12 mouse cellular contexts compared by ENCODE assay signal in the genomic region with DNA sequence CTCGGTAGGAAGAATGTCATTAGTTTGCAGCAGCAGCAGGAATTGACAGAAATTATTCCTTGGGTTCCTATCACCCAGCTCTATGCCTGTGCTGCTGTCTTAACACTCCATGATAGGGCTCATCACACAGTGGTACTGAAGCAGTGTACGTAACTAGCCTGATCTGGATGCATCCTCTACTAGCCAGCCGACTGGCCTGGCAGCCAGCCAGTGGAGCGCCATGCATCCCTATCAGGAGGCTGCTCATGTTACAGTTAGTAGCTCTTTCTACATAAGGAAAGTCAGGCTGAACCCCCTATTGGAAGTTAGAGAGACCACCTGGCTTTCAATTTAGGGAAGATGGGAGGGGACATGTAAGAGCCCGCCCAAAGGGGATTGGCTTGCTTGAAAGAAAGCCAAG. TPM values are rescaled to one million over a fixed set of nuclear protein-coding genes. Genes with fewer than 3 reads are reported as not detected.
DNase-seq lines count a peak whose midpoint lies in the region; ATAC-seq and TF ChIP-seq lines count a peak whose summit lies in the region.
"Had no signal": no experiment of that assay in that cellular context is flagged by ENCODE, and none has a peak within 500 bp of the region (broad histone marks: within the 10 kb centered on the region; RNA-seq: fewer than 3 reads in every experiment).

No protein-coding gene starts in this region.

- H3K4me3 ChIP-seq in heart, embryonic 13.5 days = no peak overlapping the region
- H3K4me3 ChIP-seq in heart, adult 2 months = no peak overlapping the region
- no peak overlapping the region for H3K4me3 ChIP-seq in neural tube, embryonic 11.5 days (ENCODE audit: low read depth, low read length)
- H3K4me3 ChIP-seq in embryonic facial prominence, embryonic 10.5 days = no peak overlapping the region
- no peak overlapping the region for H3K4me3 ChIP-seq in neural tube, embryonic 14.5 days (ENCODE audit: low read depth, low read length)
- H3K4me3 ChIP-seq: limb, embryonic 12.5 days had no signal

- H3K36me3 ChIP-seq in heart, embryonic 13.5 days = 0 out of 2 replicates have a peak, but pooled peaks cover 3% of the 10 kb centered on the region
- no peaks in the 10 kb centered on the region for H3K36me3 ChIP-seq in heart, adult 2 months (ENCODE audit: control insufficient read depth, insufficient read depth, low read length)
- H3K36me3 ChIP-seq in neural tube, embryonic 11.5 days (ENCODE audit: control insufficient read depth, insufficient read depth, low read length) = no peaks in the 10 kb centered on the region
- peaks cover 8% of the 10 kb centered on the region; the same call in 1 of the 2 replicates for H3K36me3 ChIP-seq in embryonic facial prominence, embryonic 10.5 days (replicated peaks)
- no peaks in the 10 kb centered on the region for H3K36me3 ChIP-seq in neural tube, embryonic 14.5 days (ENCODE audit: control insufficient read depth, insufficient read depth, low read length)
- H3K36me3 ChIP-seq: limb, embryonic 12.5 days had no signal

- no peaks in the 10 kb centered on the region for H3K79me2 ChIP-seq in heart, adult 2 months (replicated peaks; ENCODE audit: control insufficient read depth, insufficient read depth, low read length)

- intact Hi-C loops in heart, adult 2 months (cut with DNase I) = no loop called here

- no peak for DNase-seq in heart, adult 2 months
- DNase-seq in neural tube, embryonic 11.5 days (ENCODE audit: low spot score) = peak; percentile 55
- no peak for DNase-seq in neural tube, embryonic 10.5 days (ENCODE audit: extremely low spot score, low spot score)
- peak; percentile 27 for DNase-seq in embryonic facial prominence, embryonic 10.5 days (ENCODE audit: low spot score)
- DNase-seq in B cell, adult 2 months = no peak
- no peak for DNase-seq in layer of hippocampus, adult 8-10 months (ENCODE audit: low spot score in 2 of 2)
- DNase-seq: gastrocnemius, postnatal 25 days had no signal

- H3K9me3 ChIP-seq in heart, embryonic 13.5 days = no peaks in the 10 kb centered on the region
- no peaks in the 10 kb centered on the region for H3K9me3 ChIP-seq in neural tube, embryonic 11.5 days (ENCODE audit: control insufficient read depth, low read length)
- H3K9me3 ChIP-seq in embryonic facial prominence, embryonic 10.5 days = no peaks in the 10 kb centered on the region
- H3K9me3 ChIP-seq in neural tube, embryonic 14.5 days (ENCODE audit: control insufficient read depth, low read length) = no peaks in the 10 kb centered on the region
- H3K9me3 ChIP-seq: G1E; limb, embryonic 12.5 days had no signal

- H3K27me3 ChIP-seq in heart, embryonic 13.5 days (replicated peaks) = no peaks in the 10 kb centered on the region
- no peaks in the 10 kb centered on the region for H3K27me3 ChIP-seq in heart, adult 2 months (ENCODE audit: control insufficient read depth, insufficient read depth, low read length)
- H3K27me3 ChIP-seq in neural tube, embryonic 11.5 days (ENCODE audit: control insufficient read depth, insufficient read depth, low read length) = no peaks in the 10 kb centered on the region
- no peaks in the 10 kb centered on the region for H3K27me3 ChIP-seq in embryonic facial prominence, embryonic 10.5 days (replicated peaks; ENCODE audit: low read depth, poor library complexity, severe bottlenecking)
- H3K27me3 ChIP-seq in neural tube, embryonic 14.5 days (ENCODE audit: control insufficient read depth, insufficient read depth, low read length) = no peaks in the 10 kb centered on the region
- H3K27me3 ChIP-seq: limb, embryonic 12.5 days had no signal

- peaks cover 57% of the 10 kb centered on the region for H3K4me1 ChIP-seq in heart, embryonic 13.5 days
- H3K4me1 ChIP-seq in heart, adult 2 months (ENCODE audit: control insufficient read depth, insufficient read depth, low read length) = no peaks in the 10 kb centered on the region; the same call in 1 of the 2 replicates
- no peaks in the 10 kb centered on the region for H3K4me1 ChIP-seq in neural tube, embryonic 11.5 days (ENCODE audit: control insufficient read depth, insufficient read depth, low read length)
- H3K4me1 ChIP-seq in embryonic facial prominence, embryonic 10.5 days = peaks cover 22% of the 10 kb centered on the region; the same call in 1 of the 2 replicates
- peaks cover 10% of the 10 kb centered on the region; the same call in 1 of the 2 replicates for H3K4me1 ChIP-seq in neural tube, embryonic 14.5 days (ENCODE audit: control insufficient read depth, insufficient read depth, low read length)

- no peak overlapping the region for H3K9ac ChIP-seq in heart, embryonic 13.5 days
- no peak overlapping the region for H3K9ac ChIP-seq in heart, adult 2 months (ENCODE audit: low read depth, low read length)
- no peak overlapping the region for H3K9ac ChIP-seq in neural tube, embryonic 11.5 days (ENCODE audit: low read length)
- no peak overlapping the region; the same call in 1 of the 2 replicates for H3K9ac ChIP-seq in neural tube, embryonic 14.5 days (replicated peaks; ENCODE audit: low read depth, low read length)
- H3K9ac ChIP-seq: limb, embryonic 12.5 days had no signal

- no peak overlapping the region for H3K27ac ChIP-seq in heart, embryonic 13.5 days (replicated peaks)
- H3K27ac ChIP-seq in heart, adult 2 months = no peak overlapping the region
- no peak overlapping the region for H3K27ac ChIP-seq in neural tube, embryonic 11.5 days (ENCODE audit: low read depth, low read length)
- H3K27ac ChIP-seq in embryonic facial prominence, embryonic 10.5 days (replicated peaks) = no peak overlapping the region
- H3K27ac ChIP-seq in neural tube, embryonic 14.5 days (ENCODE audit: low read depth, low read length) = no peak overlapping the region
- H3K27ac ChIP-seq: limb, embryonic 12.5 days had no signal

- 47% methylated on average over 5 of the region's 5 CpGs for WGBS in heart, embryonic 13.5 days
- WGBS in heart, adult 2 months = 56% methylated on average over 5 of the region's 5 CpGs
- WGBS in neural tube, embryonic 11.5 days = 80% methylated on average over 5 of the region's 5 CpGs
- 76% methylated on average over 5 of the region's 5 CpGs for WGBS in embryonic facial prominence, embryonic 10.5 days
- 59% methylated on average over 5 of the region's 5 CpGs for WGBS in neural tube, embryonic 14.5 days

- no peak for TF ChIP-seq POLR2A in heart, adult 2 months (IDR thresholded peaks at IDR 0.05; ENCODE audit: insufficient read depth, low read depth, low read length)

- H3K4me2 ChIP-seq in heart, embryonic 13.5 days = no peak overlapping the region
- H3K4me2 ChIP-seq in neural tube, embryonic 11.5 days (ENCODE audit: low read depth) = no peak overlapping the region
- H3K4me2 ChIP-seq in neural tube, embryonic 14.5 days (ENCODE audit: low read depth, low read length) = no peak overlapping the region
- H3K4me2 ChIP-seq: limb, embryonic 12.5 days had no signal

- ATAC-seq in heart, embryonic 13.5 days (ENCODE audit: extremely low read depth, insufficient number of reproducible peaks, low FRiP score, low TSS enrichment) = peak; percentile 47; the same call in 1 of the 2 replicates
- ATAC-seq in neural tube, embryonic 11.5 days (ENCODE audit: insufficient read depth, low FRiP score, low TSS enrichment) = no peak
- peak; percentile 46; the same call in 1 of the 2 replicates for ATAC-seq in neural tube, embryonic 14.5 days (ENCODE audit: low read depth)

- no peak for TF ChIP-seq CTCF in heart, adult 2 months (IDR thresholded peaks at IDR 0.05)

- no peak for TF ChIP-seq EP300 in heart, adult 2 months (IDR thresholded peaks at IDR 0.05; ENCODE audit: insufficient read depth, low read depth, low read length)

RNA-seq across cellular contexts. Expression of a gene that starts 51.8 kb away (rescaled TPM):
- 23.7 TPM in 2 replicates for polyA plus RNA-seq in heart, embryonic 13.5 days (2015; fragmentation: Nextera tagmentation; extraction: Ambion mirVana)
- total RNA-seq in heart, adult 2 months (2021) = 10 to 100 TPM; 15.2 to 15.4 TPM
- 14.8 and 18.6 TPM in 2 replicates for polyA plus RNA-seq in heart, adult 2 months (2012; rRNA removed)
- polyA plus RNA-seq in neural tube, embryonic 11.5 days (2014; fragmentation: Nextera tagmentation; extraction: Ambion mirVana) = 10.1 and 11.6 TPM in 2 replicates
- 10.7 and 14.4 TPM in 2 replicates for polyA plus RNA-seq in embryonic facial prominence, embryonic 10.5 days (2016; fragmentation: Nextera tagmentation; extraction: Ambion mirVana)
- polyA plus RNA-seq in neural tube, embryonic 14.5 days (2014; fragmentation: Nextera tagmentation; extraction: Ambion mirVana) = 2.8 and 4.1 TPM in 2 replicates
- total RNA-seq in layer of hippocampus, adult 8-10 months (2022) = 10 to 100 TPM; 13.7 to 19.9 (median 16.0) TPM

RNA-seq across cellular contexts. Expression of a gene that starts 55.3 kb away (rescaled TPM):
- polyA plus RNA-seq in heart, embryonic 13.5 days (2015; fragmentation: Nextera tagmentation; extraction: Ambion mirVana) = 108 and 118 TPM in 2 replicates
- 10 to 100 TPM; 21.6 to 26.1 TPM for total RNA-seq in heart, adult 2 months (2021)
- 31.9 and 39.2 TPM in 2 replicates for polyA plus RNA-seq in heart, adult 2 months (2012; rRNA removed)
- 84.0 and 88.1 TPM in 2 replicates for polyA plus RNA-seq in neural tube, embryonic 11.5 days (2014; fragmentation: Nextera tagmentation; extraction: Ambion mirVana)
- polyA plus RNA-seq in embryonic facial prominence, embryonic 10.5 days (2016; fragmentation: Nextera tagmentation; extraction: Ambion mirVana) = 62.4 and 64.8 TPM in 2 replicates
- 38.1 and 47.7 TPM in 2 replicates for polyA plus RNA-seq in neural tube, embryonic 14.5 days (2014; fragmentation: Nextera tagmentation; extraction: Ambion mirVana)
- 10 to 100 TPM; 13.0 to 18.5 (median 15.4) TPM for total RNA-seq in layer of hippocampus, adult 8-10 months (2022)
- total RNA-seq: monocyte, adult 5-6 weeks had no signal

Comparison
In these comparisons a context has a peak if more than half of its experiments do, and no peak if none do; other contexts are left out.
1. DNase-seq: peak in neural tube, embryonic 11.5 days (single experiment) and embryonic facial prominence, embryonic 10.5 days (single experiment); none in heart, adult 2 months (0 of 2), neural tube, embryonic 10.5 days (single experiment), B cell, adult 2 months (0 of 2) and layer of hippocampus, adult 8-10 months (0 of 2).